In the genomic region with DNA sequence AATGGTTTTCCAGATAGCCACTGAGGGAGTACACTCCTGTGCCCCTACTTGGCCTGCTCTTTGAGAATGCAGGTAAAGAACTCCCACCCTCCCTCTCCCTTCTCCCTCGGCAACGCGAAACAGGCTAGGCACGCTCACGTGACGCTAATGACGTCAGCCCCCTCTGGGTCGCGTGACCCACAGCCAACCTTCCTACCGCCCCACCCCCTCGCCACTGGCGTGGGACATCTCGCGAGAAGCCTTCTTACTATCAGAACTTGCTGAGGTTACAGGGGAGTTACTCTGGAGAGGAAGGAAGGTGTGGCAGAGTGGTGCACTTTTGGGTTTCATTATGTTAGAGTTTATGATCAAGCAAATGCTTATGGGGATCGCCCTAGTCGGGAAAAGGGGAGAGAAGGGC, we compare ENCODE assay signal across 1 mouse cellular context.
A peak's percentile ranks its signal among the peaks of the same experiment; 100 is the strongest.
TF ChIP-seq lines count a peak whose summit lies in the region.

Gene Camk2d (plus strand): TSS at position 217 of the 400 bp plus-strand sequence.

TF ChIP-seq in CH12.LX, 34 proteins besides CTCF, POLR2A, EP300 and RAD21 (continued from another document):
- no peak for TF ChIP-seq KAT2A (IDR thresholded peaks at IDR 0.05; ENCODE audit: insufficient replicate concordance, low read length)
- TF ChIP-seq MAFK (IDR thresholded peaks at IDR 0.05; ENCODE audit: insufficient replicate concordance, low read length), result no peak
- no peak for TF ChIP-seq GABPA (IDR thresholded peaks at IDR 0.05; ENCODE audit: insufficient replicate concordance, low read depth, low read length)
- peak; percentile 83 for TF ChIP-seq TCF12 (IDR thresholded peaks at IDR 0.05; ENCODE audit: low read depth, low read length)
- TF ChIP-seq CHD1 (IDR thresholded peaks at IDR 0.05; ENCODE audit: low read depth, low read length), result 0 out of 2 replicates have a peak, but pooled peaks have one; percentile 32
- 0 out of 2 replicates have a peak, but pooled peaks have one; percentile 3 for TF ChIP-seq E2F4 (IDR thresholded peaks at IDR 0.05; ENCODE audit: insufficient replicate concordance, low read depth, low read length)
- no peak for TF ChIP-seq ZC3H11A (IDR thresholded peaks at IDR 0.05; ENCODE audit: low read depth, low read length)
- peak; percentile 97 for TF ChIP-seq USF1 (IDR thresholded peaks at IDR 0.05; ENCODE audit: low read depth, low read length)
- no peak for TF ChIP-seq UBTF (IDR thresholded peaks at IDR 0.05; ENCODE audit: low read depth, low read length)
- peak; percentile 81 for TF ChIP-seq JUND (conservative IDR thresholded peaks at IDR 0.05; ENCODE audit: low read depth, low read length)
